Mouse (Mus musculus) spleen, adult 2 months (tissue): ENCODE measurements around the gene C1qtnf7.

Source experiments
- CTCF ChIP-seq: fragments of 200-500 bp; IDR thresholded peaks from 2 replicates; pipeline ENCODE4 v1.5.1; 2011; ENCODE audit warnings: mild to moderate bottlenecking, inconsistent platforms; ENCODE audit not compliant: insufficient read depth, insufficient read length, insufficient replicate concordance; ENCODE audit errors: extremely low read depth
- POLR2A ChIP-seq: fragments of 200-500 bp; IDR thresholded peaks from 2 replicates; pipeline ENCODE4 v1.6.1; 2011; ENCODE audit warnings: low read depth, low read length, inconsistent platforms

- TF ChIP-seq CTCF (no peak), POLR2A (no peak)
Observed at GRCm38 (mm10) chr5:43661997-43662961, 146.9 kb downstream of the C1qtnf7 start, which contains the start of gene Cc2d2a.
